Mouse (Mus musculus): ENCODE measurements at regions not wholly inside any gene's neighbourhood (a gene's known extent, or its start where the extent isn't known, plus 50 kb on each side); places are given as distances from the start of the nearest gene placed in this dataset.

- Histone ChIP-seq H3K27ac (no peak overlapping the region), H3K4me2 (no peak overlapping the region), H3K4me1 (no peaks in the 10 kb centered on the region), H3K4me3 (replicated peaks) (no peak overlapping the region), H3K9ac (no peak overlapping the region), H3K9me3 (no peaks in the 10 kb centered on the region), H3K36me3 (replicated peaks) (no peaks in the 10 kb centered on the region), H3K27me3 (no peaks in the 10 kb centered on the region)
- ATAC-seq (ENCODE audit: low FRiP score): no peak
Measured at GRCm38 (mm10) chr2:108584799-108585198, 695.7 kb upstream of the Kif18a start.

GRCm38 (mm10) chr2:108593555-108593954 is 687.0 kb upstream of the Kif18a start:
- Histone ChIP-seq H3K4me2 (no peak overlapping the region), H3K9me3 (no peaks in the 10 kb centered on the region), H3K4me1 (no peaks in the 10 kb centered on the region), H3K9ac (no peak overlapping the region), H3K27ac (no peak overlapping the region), H3K36me3 (replicated peaks) (no peaks in the 10 kb centered on the region), H3K27me3 (no peaks in the 10 kb centered on the region), H3K4me3 (replicated peaks) (no peak overlapping the region)
- WGBS: 82% methylated on average over 3 of the region's 3 CpGs
- ATAC-seq (ENCODE audit: low FRiP score): no peak

DNA sequence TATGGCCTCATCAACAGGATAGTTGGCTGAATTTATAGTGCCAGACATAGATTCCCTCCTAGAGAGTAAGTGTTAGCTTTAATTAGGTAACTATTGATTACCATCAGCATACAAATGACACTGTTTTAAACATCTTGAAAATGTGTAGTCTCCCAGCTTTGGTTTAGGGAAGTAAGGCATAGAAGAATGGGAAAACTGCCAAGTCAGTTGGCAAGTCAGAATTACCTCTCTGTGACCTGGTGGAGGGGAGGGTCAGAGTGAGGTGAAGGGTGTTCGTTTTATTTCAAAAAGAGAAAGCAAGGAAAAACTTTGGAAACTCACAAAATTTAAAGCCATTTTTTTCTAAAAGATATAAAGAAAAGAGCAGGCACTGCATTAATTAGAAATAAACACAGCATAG is 680.2 kb upstream of the Kif18a start:
- Histone ChIP-seq H3K9me3 (no peaks in the 10 kb centered on the region), H3K9ac (no peak overlapping the region), H3K27me3 (no peaks in the 10 kb centered on the region), H3K4me3 (replicated peaks) (no peak overlapping the region), H3K4me2 (no peak overlapping the region), H3K27ac (no peak overlapping the region), H3K4me1 (no peaks in the 10 kb centered on the region), H3K36me3 (replicated peaks) (no peaks in the 10 kb centered on the region)
- no peak for ATAC-seq (ENCODE audit: low FRiP score)
- 62% methylated on average over 1 of the region's 1 CpGs for WGBS

- H3K27ac ChIP-seq: no peak overlapping the region
- H3K9me3 ChIP-seq: no peaks in the 10 kb centered on the region
- H3K4me3 ChIP-seq (replicated peaks): no peak overlapping the region
- no peaks in the 10 kb centered on the region for H3K27me3 ChIP-seq
- no peak overlapping the region for H3K9ac ChIP-seq
- H3K4me1 ChIP-seq: no peaks in the 10 kb centered on the region
- no peaks in the 10 kb centered on the region for H3K36me3 ChIP-seq (replicated peaks)
- no peak overlapping the region for H3K4me2 ChIP-seq
- ATAC-seq (ENCODE audit: low FRiP score): no peak
Measured at GRCm38 (mm10) chr2:108619580-108619979, 661.0 kb upstream of the Kif18a start.

- 79% methylated on average over 4 of the region's 4 CpGs for WGBS
- H3K4me1 ChIP-seq: no peaks in the 10 kb centered on the region
- no peaks in the 10 kb centered on the region for H3K27me3 ChIP-seq
- no peaks in the 10 kb centered on the region for H3K9me3 ChIP-seq
- ATAC-seq (ENCODE audit: low FRiP score): no peak
- H3K27ac ChIP-seq: no peak overlapping the region
- no peak overlapping the region for H3K9ac ChIP-seq
- H3K4me2 ChIP-seq: no peak overlapping the region
- no peaks in the 10 kb centered on the region for H3K36me3 ChIP-seq (replicated peaks)
- no peak overlapping the region for H3K4me3 ChIP-seq (replicated peaks)
Measured at GRCm38 (mm10) chr2:108622367-108623162, 658.0 kb upstream of the Kif18a start.

DNA sequence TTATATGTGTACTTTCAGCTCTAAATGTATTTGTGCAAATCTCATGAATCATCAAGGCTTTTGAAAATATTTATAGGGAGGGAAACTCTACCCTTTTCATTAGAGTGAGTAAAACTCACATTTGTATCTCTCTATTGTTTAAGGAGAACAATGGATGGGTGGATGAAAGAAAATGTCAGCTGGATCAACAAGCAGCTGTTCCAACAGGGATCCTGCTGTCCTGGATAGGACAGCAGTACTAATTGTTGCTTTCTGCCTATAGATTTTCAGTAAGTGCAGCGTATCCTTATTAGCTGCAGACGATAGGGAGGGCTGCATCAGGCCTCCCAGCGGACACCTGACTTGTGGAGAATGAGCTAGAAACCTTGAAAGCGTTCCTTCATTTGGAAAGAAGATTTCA is 644.9 kb upstream of the Kif18a start:
- Histone ChIP-seq H3K4me2 (no peak overlapping the region), H3K27ac (no peak overlapping the region), H3K4me3 (replicated peaks) (no peak overlapping the region), H3K36me3 (replicated peaks) (no peaks in the 10 kb centered on the region), H3K27me3 (no peaks in the 10 kb centered on the region), H3K9ac (no peak overlapping the region), H3K4me1 (no peaks in the 10 kb centered on the region), H3K9me3 (no peaks in the 10 kb centered on the region)
- 57% methylated on average over 4 of the region's 4 CpGs for WGBS
- no peak for ATAC-seq (ENCODE audit: low FRiP score)

- H3K4me2 ChIP-seq: no peak overlapping the region
- H3K27ac ChIP-seq: no peak overlapping the region
- WGBS: 69% methylated on average over 4 of the region's 4 CpGs
- no peaks in the 10 kb centered on the region for H3K36me3 ChIP-seq (replicated peaks)
- no peak for ATAC-seq (ENCODE audit: low FRiP score)
- no peak overlapping the region for H3K4me3 ChIP-seq (replicated peaks)
- no peaks in the 10 kb centered on the region for H3K27me3 ChIP-seq
- no peaks in the 10 kb centered on the region for H3K4me1 ChIP-seq
- H3K9ac ChIP-seq: no peak overlapping the region
- H3K9me3 ChIP-seq: no peaks in the 10 kb centered on the region
Measured at GRCm38 (mm10) chr2:108660697-108661388, 619.7 kb upstream of the Kif18a start.

GRCm38 (mm10) chr2:108677777-108678380 is 602.7 kb upstream of the Kif18a start:
- 82% methylated on average over 2 of the region's 2 CpGs for WGBS
- no peak overlapping the region for H3K9ac ChIP-seq
- H3K9me3 ChIP-seq: no peaks in the 10 kb centered on the region
- no peaks in the 10 kb centered on the region for H3K27me3 ChIP-seq
- H3K4me1 ChIP-seq: no peaks in the 10 kb centered on the region
- no peak overlapping the region for H3K4me2 ChIP-seq
- no peak for ATAC-seq (ENCODE audit: low FRiP score)
- H3K36me3 ChIP-seq (replicated peaks): no peaks in the 10 kb centered on the region
- H3K27ac ChIP-seq: no peak overlapping the region
- H3K4me3 ChIP-seq (replicated peaks): no peak overlapping the region

GRCm38 (mm10) chr2:108681574-108681973 is 599.0 kb upstream of the Kif18a start:
- Histone ChIP-seq H3K9me3 (no peaks in the 10 kb centered on the region), H3K36me3 (replicated peaks) (no peaks in the 10 kb centered on the region), H3K27me3 (no peaks in the 10 kb centered on the region), H3K4me1 (no peaks in the 10 kb centered on the region), H3K4me3 (replicated peaks) (no peak overlapping the region), H3K4me2 (no peak overlapping the region), H3K27ac (no peak overlapping the region), H3K9ac (no peak overlapping the region)
- 94% methylated on average over 3 of the region's 3 CpGs for WGBS
- no peak for ATAC-seq (ENCODE audit: low FRiP score)

DNA sequence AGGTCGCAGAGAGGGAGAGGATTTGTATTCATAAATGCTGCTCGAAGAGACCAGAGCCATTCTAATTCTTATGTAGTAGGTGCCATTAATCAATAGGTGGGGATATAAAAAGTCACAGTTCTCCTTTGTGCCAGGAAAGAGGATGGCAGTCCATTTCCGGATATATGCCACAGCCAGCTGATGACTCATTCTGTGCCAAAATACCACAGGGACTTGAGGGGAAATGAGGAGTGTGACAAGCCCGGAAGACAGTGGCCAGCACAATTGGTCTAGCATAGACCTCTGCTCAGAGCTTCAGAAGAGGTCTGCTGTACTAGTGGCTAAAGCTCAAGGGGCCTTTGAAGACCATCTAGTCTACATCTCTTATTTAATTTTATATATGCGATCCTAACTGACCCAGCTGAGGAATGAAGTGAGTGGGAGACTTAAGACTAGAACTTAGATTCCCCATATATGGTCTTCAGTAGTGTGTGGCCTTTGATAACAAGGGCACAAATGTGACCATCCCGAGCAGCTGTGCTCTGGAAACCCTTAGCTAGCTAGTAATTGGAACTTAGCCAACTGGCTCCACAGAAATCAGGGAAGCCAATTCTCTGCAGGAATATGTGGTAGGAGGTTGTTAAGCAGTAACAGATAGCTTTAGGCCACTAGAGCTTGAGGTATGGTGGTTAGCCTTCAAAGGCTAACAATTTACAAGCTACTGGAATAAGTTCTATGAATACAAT is 594.4 kb upstream of the Kif18a start:
- H3K4me2 ChIP-seq: no peak overlapping the region
- ATAC-seq (ENCODE audit: low FRiP score): no peak
- H3K27ac ChIP-seq: no peak overlapping the region
- no peaks in the 10 kb centered on the region for H3K36me3 ChIP-seq (replicated peaks)
- H3K9ac ChIP-seq: no peak overlapping the region
- H3K4me3 ChIP-seq (replicated peaks): no peak overlapping the region
- WGBS: 78% methylated on average over 6 of the region's 6 CpGs
- H3K9me3 ChIP-seq: no peaks in the 10 kb centered on the region
- no peaks in the 10 kb centered on the region for H3K4me1 ChIP-seq
- H3K27me3 ChIP-seq: no peaks in the 10 kb centered on the region

DNA sequence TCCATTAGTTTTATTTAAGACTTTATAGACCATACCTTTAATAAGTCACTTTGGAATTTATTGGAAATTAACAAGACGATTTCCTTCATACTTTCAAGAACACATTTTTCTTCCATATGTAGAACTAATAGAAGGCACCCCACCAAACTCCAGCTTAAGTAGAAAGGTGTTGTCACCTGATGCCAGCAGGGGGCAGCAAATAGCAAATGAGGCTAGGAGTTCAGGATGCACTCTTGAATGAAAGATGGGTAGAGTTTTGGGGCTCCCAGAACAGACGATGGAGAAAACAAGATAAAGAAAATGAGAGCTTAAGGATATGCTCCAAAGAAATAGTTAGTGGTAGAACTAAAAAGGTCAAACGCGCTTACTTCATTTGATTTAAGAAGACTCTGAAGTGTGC is 590.4 kb upstream of the Kif18a start:
- H3K36me3 ChIP-seq (replicated peaks): no peaks in the 10 kb centered on the region
- WGBS: 50% methylated on average over 4 of the region's 4 CpGs

GRCm38 (mm10) chr2:108691156-108692007 is 589.2 kb upstream of the Kif18a start:
- no peaks in the 10 kb centered on the region for H3K9me3 ChIP-seq
- H3K36me3 ChIP-seq (replicated peaks): no peaks in the 10 kb centered on the region
- no peak for ATAC-seq (ENCODE audit: low FRiP score)
- no peaks in the 10 kb centered on the region for H3K4me1 ChIP-seq
- no peak overlapping the region for H3K4me3 ChIP-seq (replicated peaks)
- no peak overlapping the region for H3K9ac ChIP-seq
- 79% methylated on average over 10 of the region's 10 CpGs for WGBS
- no peak overlapping the region for H3K4me2 ChIP-seq
- no peak overlapping the region for H3K27ac ChIP-seq
- H3K27me3 ChIP-seq: no peaks in the 10 kb centered on the region

More for the DNA sequence above, 590.4 kb upstream of the Kif18a start:
- Histone ChIP-seq H3K9me3 (no peaks in the 10 kb centered on the region), H3K4me2 (no peak overlapping the region), H3K4me1 (no peaks in the 10 kb centered on the region), H3K9ac (no peak overlapping the region), H3K27me3 (no peaks in the 10 kb centered on the region), H3K4me3 (replicated peaks) (no peak overlapping the region), H3K27ac (no peak overlapping the region)
- no peak for ATAC-seq (ENCODE audit: low FRiP score)
